Mouse (Mus musculus) kidney, embryonic 15.5 days (tissue): Measurements from ENCODE around the gene Snrnp35. TPM values are rescaled to one million over a fixed set of nuclear protein-coding genes. Genes with fewer than 3 reads are reported as not detected.

ENCODE experiments used
- ATAC-seq: fragments of 200-750 bp; cut with Nextera tagmentation; replicated peaks from 2 replicates; pipeline ENCODE4 v1.8.0; 2017; ENCODE audit warnings: moderate TSS enrichment; ENCODE audit not compliant: low FRiP score
- H3K27ac ChIP-seq: fragments of 300-500 bp; sonication (generic); 2 replicates; pipeline ENCODE4 v1.5.1; 2015; ENCODE audit warnings: mild to moderate bottlenecking, inconsistent platforms
- H3K27me3 ChIP-seq: fragments of 300-500 bp; sonication (generic); 2 replicates; pipeline ENCODE4 v1.6.1; 2015; ENCODE audit warnings: inconsistent platforms
- H3K36me3 ChIP-seq: fragments of 300-500 bp; sonication (generic); 2 replicates; pipeline ENCODE4 v1.6.1; 2015; ENCODE audit warnings: inconsistent platforms
- H3K4me1 ChIP-seq: fragments of 300-500 bp; sonication (generic); 2 replicates; pipeline ENCODE4 v1.6.1; 2015; ENCODE audit warnings: inconsistent platforms
- H3K4me2 ChIP-seq: fragments of 300-500 bp; sonication (generic); 2 replicates; pipeline ENCODE4 v1.6.1; 2015; ENCODE audit warnings: moderate library complexity, mild to moderate bottlenecking, inconsistent platforms
- H3K4me3 ChIP-seq: fragments of 300-500 bp; sonication (generic); replicated peaks from 2 replicates; pipeline ENCODE4 v1.5.1; 2015; ENCODE audit warnings: mild to moderate bottlenecking, inconsistent platforms
- H3K9ac ChIP-seq: fragments of 300-500 bp; sonication (generic); 2 replicates; pipeline ENCODE4 v1.6.1; 2015; ENCODE audit warnings: mild to moderate bottlenecking, inconsistent platforms
- H3K9me3 ChIP-seq: fragments of 300-500 bp; sonication (generic); replicated peaks from 2 replicates; pipeline ENCODE4 v1.6.1; 2016; ENCODE audit warnings: inconsistent platforms
- WGBS: fragments of 180-500 bp; shearing (Covaris S2); methylation state at CpG from one replicate; pipeline ENCODE4 v1.1.7; 2015; ENCODE audit warnings: mixed read lengths; 5-methylcytosine and 5-hydroxymethylcytosine counted together
- polyA plus RNA-seq: library from polyadenylated mRNA; unstranded; fragments of >200 nt; fragmentation: Nextera tagmentation; extraction: Ambion mirVana; gene quantifications from 2 replicates; pipeline ENCODE4 v1.2.1, GENCODE M21; 2015

Snrnp35 gene
- polyA plus RNA-seq, 1 experiment from 2014 or later, result 27.4 TPM

GRCm38 (mm10) chr5:124506731-124507359 is 23.9 kb downstream of the Snrnp35 start:
- H3K27me3 ChIP-seq, result no peaks in the 10 kb centered on the region
- peak; percentile 31; the same call in 1 of the 2 replicates for ATAC-seq
- 0 out of 2 replicates have a peak overlapping the region, but pooled peaks have one; percentile 7 for H3K27ac ChIP-seq

GRCm38 (mm10) chr5:124509200-124509599 is 26.3 kb downstream of the Snrnp35 start:
- 86% methylated on average over 6 of the region's 6 CpGs for WGBS
- ATAC-seq, result no peak
- no peak overlapping the region for H3K4me2 ChIP-seq

More at GRCm38 (mm10) chr5:124506731-124507359, 23.9 kb downstream of the Snrnp35 start:
- H3K4me2 ChIP-seq, result no peak overlapping the region
- H3K9ac ChIP-seq, result no peak overlapping the region
- H3K4me3 ChIP-seq, result no peak overlapping the region
- peaks cover 51% of the 10 kb centered on the region for H3K36me3 ChIP-seq
- WGBS, result 39% methylated on average over 10 of the region's 10 CpGs
- H3K9me3 ChIP-seq, result no peaks in the 10 kb centered on the region
- H3K4me1 ChIP-seq, result peaks cover 36% of the 10 kb centered on the region

GRCm38 (mm10) chr5:124509742-124510237 is 26.9 kb downstream of the Snrnp35 start:
- ATAC-seq, result 0 out of 2 replicates have a peak, but pooled peaks have one; percentile 4

More at GRCm38 (mm10) chr5:124509200-124509599, 26.3 kb downstream of the Snrnp35 start:
- Histone ChIP-seq H3K9ac (no peak overlapping the region), H3K4me3 (no peak overlapping the region), H3K27ac (0 out of 2 replicates have a peak overlapping the region, but pooled peaks have one; percentile 22), H3K4me1 (peaks cover 34% of the 10 kb centered on the region), H3K36me3 (peaks cover 56% of the 10 kb centered on the region), H3K9me3 (no peaks in the 10 kb centered on the region), H3K27me3 (no peaks in the 10 kb centered on the region)

GRCm38 (mm10) chr5:124510536-124511050 is 27.7 kb downstream of the Snrnp35 start:
- H3K4me3 ChIP-seq, result no peak overlapping the region
- H3K4me2 ChIP-seq, result no peak overlapping the region
- no peak overlapping the region for H3K27ac ChIP-seq
- H3K9ac ChIP-seq, result no peak overlapping the region
- H3K27me3 ChIP-seq, result no peaks in the 10 kb centered on the region
- peaks cover 57% of the 10 kb centered on the region for H3K36me3 ChIP-seq
- peaks cover 34% of the 10 kb centered on the region for H3K4me1 ChIP-seq
- no peaks in the 10 kb centered on the region for H3K9me3 ChIP-seq
- ATAC-seq, result no peak
- whole genome bisulfite sequencing, result 86% methylated on average over 10 of the region's 10 CpGs

More at GRCm38 (mm10) chr5:124509742-124510237, 26.9 kb downstream of the Snrnp35 start:
- H3K27ac ChIP-seq, result 0 out of 2 replicates have a peak overlapping the region, but pooled peaks have one; percentile 22
- H3K27me3 ChIP-seq, result no peaks in the 10 kb centered on the region
- peaks cover 34% of the 10 kb centered on the region for H3K4me1 ChIP-seq
- peaks cover 57% of the 10 kb centered on the region for H3K36me3 ChIP-seq
- 66% methylated on average over 12 of the region's 12 CpGs for WGBS
- no peaks in the 10 kb centered on the region for H3K9me3 ChIP-seq
- H3K9ac ChIP-seq, result no peak overlapping the region
- H3K4me2 ChIP-seq, result no peak overlapping the region
- no peak overlapping the region for H3K4me3 ChIP-seq

GRCm38 (mm10) chr5:124515789-124516188 is 32.9 kb downstream of the Snrnp35 start:
- Histone ChIP-seq H3K4me2 (no peak overlapping the region), H3K27me3 (no peaks in the 10 kb centered on the region), H3K36me3 (peaks cover 73% of the 10 kb centered on the region), H3K27ac (no peak overlapping the region), H3K4me1 (no peaks in the 10 kb centered on the region), H3K4me3 (no peak overlapping the region), H3K9me3 (no peaks in the 10 kb centered on the region), H3K9ac (no peak overlapping the region)
- WGBS, result 87% methylated on average over 5 of the region's 5 CpGs
- no peak for ATAC-seq

- 90% methylated on average over 10 of the region's 10 CpGs for WGBS
- ATAC-seq, result no peak
- H3K27me3 ChIP-seq, result no peaks in the 10 kb centered on the region
These were observed 35.7 kb downstream of the Snrnp35 start for GRCm38 (mm10) chr5:124518648-124519047.

GRCm38 (mm10) chr5:124521588-124521987 is 38.7 kb downstream of the Snrnp35 start:
- Histone ChIP-seq H3K9ac (no peak overlapping the region), H3K36me3 (peaks cover 41% of the 10 kb centered on the region), H3K4me1 (no peaks in the 10 kb centered on the region), H3K4me3 (no peak overlapping the region), H3K27ac (no peak overlapping the region), H3K27me3 (no peaks in the 10 kb centered on the region), H3K4me2 (no peak overlapping the region), H3K9me3 (no peaks in the 10 kb centered on the region)
- 75% methylated on average over 4 of the region's 4 CpGs for WGBS
- no peak for ATAC-seq

More at GRCm38 (mm10) chr5:124518648-124519047, 35.7 kb downstream of the Snrnp35 start:
- no peak overlapping the region for H3K27ac ChIP-seq
- no peaks in the 10 kb centered on the region for H3K9me3 ChIP-seq
- no peak overlapping the region for H3K4me3 ChIP-seq
- no peak overlapping the region for H3K9ac ChIP-seq
- no peaks in the 10 kb centered on the region for H3K4me1 ChIP-seq
- H3K4me2 ChIP-seq, result no peak overlapping the region
- H3K36me3 ChIP-seq, result peaks cover 56% of the 10 kb centered on the region

GRCm38 (mm10) chr5:124523032-124523431 is 40.1 kb downstream of the Snrnp35 start:
- Histone ChIP-seq H3K27me3 (no peaks in the 10 kb centered on the region), H3K27ac (no peak overlapping the region), H3K4me1 (peaks cover 9% of the 10 kb centered on the region), H3K4me2 (no peak overlapping the region), H3K4me3 (no peak overlapping the region), H3K9ac (no peak overlapping the region), H3K36me3 (peaks cover 38% of the 10 kb centered on the region), H3K9me3 (no peaks in the 10 kb centered on the region)
- ATAC-seq, result no peak
- WGBS, result 96% methylated on average over 8 of the region's 8 CpGs

GRCm38 (mm10) chr5:124524943-124525342 is 42.0 kb downstream of the Snrnp35 start:
- no peak for ATAC-seq
- Histone ChIP-seq H3K9me3 (no peaks in the 10 kb centered on the region), H3K4me2 (no peak overlapping the region), H3K36me3 (peaks cover 24% of the 10 kb centered on the region), H3K4me3 (no peak overlapping the region), H3K9ac (no peak overlapping the region), H3K27me3 (no peaks in the 10 kb centered on the region), H3K4me1 (peaks cover 28% of the 10 kb centered on the region), H3K27ac (no peak overlapping the region)
- 93% methylated on average over 5 of the region's 5 CpGs for WGBS

- Histone ChIP-seq H3K36me3 (peaks cover 8% of the 10 kb centered on the region), H3K27me3 (no peaks in the 10 kb centered on the region), H3K4me2 (peak overlapping the region; percentile 91), H3K27ac (peak overlapping the region; percentile 92), H3K4me1 (peaks cover 55% of the 10 kb centered on the region), H3K4me3 (peak overlapping the region; percentile 90), H3K9me3 (no peaks in the 10 kb centered on the region), H3K9ac (peak overlapping the region; percentile 25)
- 74% methylated on average over 4 of the region's 4 CpGs for WGBS
- no peak for ATAC-seq
These were observed 45.4 kb downstream of the Snrnp35 start for GRCm38 (mm10) chr5:124528351-124528750.

- Histone ChIP-seq H3K9ac (peak overlapping the region; percentile 25), H3K4me2 (peak overlapping the region; percentile 91), H3K27me3 (no peaks in the 10 kb centered on the region), H3K9me3 (no peaks in the 10 kb centered on the region), H3K36me3 (peaks cover 6% of the 10 kb centered on the region), H3K4me1 (peaks cover 57% of the 10 kb centered on the region), H3K27ac (peak overlapping the region; percentile 92), H3K4me3 (peak overlapping the region; percentile 90)
- WGBS, result 15% methylated on average over 9 of the region's 9 CpGs
- ATAC-seq, result no peak
These were observed 45.9 kb downstream of the Snrnp35 start for GRCm38 (mm10) chr5:124528791-124529190.

- Histone ChIP-seq H3K4me2 (peak overlapping the region; percentile 91), H3K27ac (peak overlapping the region; percentile 92), H3K9ac (peak overlapping the region; percentile 25), H3K36me3 (peaks cover 5% of the 10 kb centered on the region; the same call in 1 of the 2 replicates), H3K9me3 (no peaks in the 10 kb centered on the region), H3K4me3 (peak overlapping the region; percentile 90), H3K4me1 (peaks cover 57% of the 10 kb centered on the region), H3K27me3 (no peaks in the 10 kb centered on the region)
- 5% methylated on average over 8 of the region's 8 CpGs for WGBS
- ATAC-seq, result no peak; the same call in 1 of the 2 replicates
These were observed 46.3 kb downstream of the Snrnp35 start for GRCm38 (mm10) chr5:124529191-124529651.
